Mouse (Mus musculus) ES-Bruce4 (cell line): Measurements from ENCODE around the gene Scube1. TPM values are rescaled to one million over a fixed set of nuclear protein-coding genes. Genes with fewer than 3 reads are reported as not detected.
A peak's percentile ranks its signal among the peaks of the same experiment; 100 is the strongest.

ENCODE experiments used
- H3K27ac ChIP-seq: 2 replicates; pipeline ENCODE4 v1.5.1; 2012; ENCODE audit warnings: low read length, inconsistent platforms; ENCODE audit not compliant: insufficient read depth
- H3K27me3 ChIP-seq: 2 replicates; pipeline ENCODE4 v1.6.1; 2012; ENCODE audit warnings: mild to moderate bottlenecking, low read length, inconsistent platforms; ENCODE audit not compliant: control insufficient read depth, poor library complexity, insufficient read depth, severe bottlenecking
- H3K36me3 ChIP-seq: 2 replicates; pipeline ENCODE4 v1.6.1; 2012; ENCODE audit warnings: inconsistent platforms, mild to moderate bottlenecking, low read length, moderate library complexity; ENCODE audit not compliant: control insufficient read depth, poor library complexity, insufficient read depth, severe bottlenecking
- H3K4me1 ChIP-seq: one replicate; pipeline ENCODE4 v1.8.1; 2011; ENCODE audit warnings: low read length; ENCODE audit not compliant: control insufficient read depth, insufficient read depth
- H3K4me3 ChIP-seq: 2 replicates; pipeline ENCODE4 v1.5.1; 2011; ENCODE audit warnings: low read depth, mild to moderate bottlenecking, low read length
- H3K9ac ChIP-seq: 2 replicates; pipeline ENCODE4 v1.6.1; 2012; ENCODE audit warnings: low read depth, mild to moderate bottlenecking, inconsistent platforms; ENCODE audit not compliant: poor library complexity, severe bottlenecking
- H3K9me3 ChIP-seq: replicated peaks from 2 replicates; pipeline ENCODE4 v1.6.1; 2012; ENCODE audit warnings: mild to moderate bottlenecking, low read length, inconsistent platforms; ENCODE audit not compliant: control insufficient read depth, poor library complexity, insufficient read depth, severe bottlenecking
- CTCF ChIP-seq: IDR thresholded peaks from one replicate; pipeline ENCODE4 v1.8.1; 2011; ENCODE audit warnings: low read depth, low read length
- EP300 ChIP-seq: IDR thresholded peaks from 2 replicates; pipeline ENCODE4 v1.6.1; 2011; ENCODE audit warnings: low read depth, low read length; ENCODE audit not compliant: insufficient read depth
- POLR2A ChIP-seq: IDR thresholded peaks from one replicate; pipeline ENCODE4 v1.8.1; 2011; ENCODE audit warnings: low read length; ENCODE audit not compliant: insufficient read depth
- polyA plus RNA-seq: library from polyadenylated mRNA; stranded (reverse); fragments of >200 nt; gene quantifications from 2 replicates; pipeline ENCODE4 v1.2.4, GENCODE M21; 2011; ENCODE audit warnings: low read depth; ENCODE audit not compliant: missing spikeins, insufficient read depth, insufficient read length

Gene Scube1
- polyA plus RNA-seq, 1 experiment, result 0.51 TPM

DNA sequence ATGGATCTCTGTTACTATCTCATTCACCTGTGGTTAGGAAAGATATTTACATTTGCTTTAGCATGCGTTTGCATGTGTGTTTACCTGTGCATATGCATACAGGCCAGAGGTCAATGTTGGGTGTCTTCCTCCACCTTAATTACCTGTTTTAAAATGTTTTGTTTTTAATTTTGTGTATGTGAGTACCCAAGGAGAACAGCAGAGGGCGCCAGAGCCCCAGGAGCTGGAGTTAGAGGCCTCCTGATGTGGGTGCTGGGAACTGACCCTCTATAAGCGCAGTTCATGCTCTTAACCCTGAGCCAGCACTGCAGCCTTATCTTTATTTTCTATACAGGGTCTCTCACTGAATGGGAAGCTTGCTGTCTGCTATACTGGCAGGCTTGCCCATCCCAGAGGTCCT lies 95.1 kb downstream of the Scube1 start:
- TF ChIP-seq CTCF, result peak; percentile 51
- no peak for TF ChIP-seq POLR2A
- no peaks in the 10 kb centered on the region for H3K27me3 ChIP-seq
- H3K36me3 ChIP-seq, result no peaks in the 10 kb centered on the region
- H3K9me3 ChIP-seq, result no peaks in the 10 kb centered on the region
- no peak overlapping the region for H3K9ac ChIP-seq
- no peak overlapping the region for H3K4me3 ChIP-seq
- H3K4me1 ChIP-seq, result peaks cover 4% of the 10 kb centered on the region
- H3K27ac ChIP-seq, result no peak overlapping the region

- TF ChIP-seq CTCF, result no peak
- Histone ChIP-seq H3K36me3 (no peaks in the 10 kb centered on the region), H3K27me3 (no peaks in the 10 kb centered on the region), H3K9ac (no peak overlapping the region), H3K4me1 (peaks cover under 1% of the 10 kb centered on the region), H3K4me3 (no peak overlapping the region), H3K9me3 (no peaks in the 10 kb centered on the region; the same call in 1 of the 2 replicates), H3K27ac (no peak overlapping the region)
Measured at GRCm38 (mm10) chr15:83626142-83626645, 98.6 kb downstream of the Scube1 start.

GRCm38 (mm10) chr15:83615245-83615644 lies 109.6 kb downstream of the Scube1 start:
- H3K27me3 ChIP-seq, result no peaks in the 10 kb centered on the region
- H3K4me1 ChIP-seq, result no peaks in the 10 kb centered on the region
- H3K36me3 ChIP-seq, result no peaks in the 10 kb centered on the region
- H3K9ac ChIP-seq, result no peak overlapping the region
- no peak overlapping the region for H3K4me3 ChIP-seq
- H3K9me3 ChIP-seq, result no peaks in the 10 kb centered on the region
- no peak overlapping the region for H3K27ac ChIP-seq
- TF ChIP-seq POLR2A (no peak), EP300 (no peak), CTCF (no peak)

DNA sequence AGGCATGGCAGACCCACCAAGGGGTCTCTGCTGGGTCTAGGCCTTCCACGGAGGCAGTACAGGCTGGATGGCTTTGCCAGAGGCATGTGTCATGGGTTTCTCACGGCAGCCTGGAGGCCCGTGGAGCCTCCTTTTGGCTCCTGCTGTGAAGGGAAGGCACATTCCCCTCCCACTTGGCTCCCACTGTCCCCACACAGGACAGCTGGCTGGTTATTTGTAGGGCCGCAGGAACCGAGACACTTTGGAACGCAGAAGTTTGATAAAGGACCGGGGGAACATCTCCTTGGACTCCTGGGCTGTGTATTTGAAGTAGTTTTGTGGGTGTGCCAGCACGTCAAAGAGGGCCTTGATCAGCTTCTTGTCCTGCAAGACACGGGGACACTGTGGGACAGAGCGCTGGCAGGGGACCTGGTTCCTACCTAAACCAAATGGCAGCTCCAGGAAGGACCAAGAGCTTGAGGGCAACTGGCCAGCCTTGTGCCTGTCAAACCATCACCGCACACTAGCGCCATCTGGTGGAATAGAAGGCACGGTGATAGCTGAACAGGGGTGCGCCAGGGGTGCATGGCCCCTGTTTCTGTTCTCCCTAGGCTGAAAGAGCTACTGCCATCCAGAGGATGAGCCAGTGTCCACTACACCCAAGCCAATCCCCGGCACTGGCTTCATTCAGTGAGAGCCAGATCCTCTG lies 117.6 kb downstream of the Scube1 start:
- Histone ChIP-seq H3K36me3 (no peaks in the 10 kb centered on the region), H3K27ac (no peak overlapping the region), H3K27me3 (no peaks in the 10 kb centered on the region), H3K4me3 (no peak overlapping the region), H3K9me3 (no peaks in the 10 kb centered on the region), H3K9ac (no peak overlapping the region), H3K4me1 (no peaks in the 10 kb centered on the region)
- TF ChIP-seq POLR2A (no peak), EP300 (no peak), CTCF (peak; percentile 93)

- Histone ChIP-seq H3K36me3 (no peaks in the 10 kb centered on the region), H3K27ac (no peak overlapping the region), H3K4me1 (no peaks in the 10 kb centered on the region), H3K9me3 (no peaks in the 10 kb centered on the region), H3K9ac (no peak overlapping the region), H3K4me3 (no peak overlapping the region), H3K27me3 (no peaks in the 10 kb centered on the region)
- TF ChIP-seq CTCF, result no peak
- no peak for TF ChIP-seq EP300
- no peak for TF ChIP-seq POLR2A
Measured at GRCm38 (mm10) chr15:83606700-83607099, 118.1 kb downstream of the Scube1 start.

GRCm38 (mm10) chr15:83606216-83606615 lies 118.6 kb downstream of the Scube1 start:
- Histone ChIP-seq H3K9ac (no peak overlapping the region), H3K4me3 (no peak overlapping the region), H3K4me1 (no peaks in the 10 kb centered on the region), H3K27ac (no peak overlapping the region), H3K36me3 (no peaks in the 10 kb centered on the region), H3K9me3 (no peaks in the 10 kb centered on the region), H3K27me3 (no peaks in the 10 kb centered on the region)
- no peak for TF ChIP-seq CTCF
- no peak for TF ChIP-seq POLR2A
- TF ChIP-seq EP300, result no peak
